Mouse (Mus musculus) megakaryocyte, embryonic 14.5 days (primary cell): ENCODE results near the gene Dab1. TPM values are rescaled to one million over a fixed set of nuclear protein-coding genes. Genes with fewer than 3 reads are reported as not detected.

Experiments
- H3K27me3 ChIP-seq: replicated peaks from 2 replicates; pipeline ENCODE3; 2012; ENCODE audit warnings: inconsistent platforms
- H3K36me3 ChIP-seq: replicated peaks from 2 replicates; pipeline ENCODE3; 2012; ENCODE audit warnings: low read length, inconsistent platforms, mixed read lengths
- H3K4me1 ChIP-seq: 2 replicates; pipeline ENCODE4 v1.6.1; 2012; ENCODE audit warnings: inconsistent platforms
- H3K4me3 ChIP-seq: replicated peaks from 2 replicates; pipeline ENCODE3; 2012; ENCODE audit warnings: moderate library complexity, mild to moderate bottlenecking, inconsistent platforms
- H3K9me3 ChIP-seq: 2 replicates; pipeline ENCODE4 v1.6.1; 2012; ENCODE audit warnings: inconsistent platforms
- FLI1 ChIP-seq: IDR thresholded peaks from 2 replicates; pipeline ENCODE4 v1.6.1; 2012; ENCODE audit warnings: low read length, inconsistent platforms, mixed read lengths
- GATA1 ChIP-seq: IDR thresholded peaks from 3 replicates; pipeline ENCODE4 v1.6.1; 2012; ENCODE audit warnings: mixed read lengths, low read length, inconsistent platforms, borderline replicate concordance
- polyA plus RNA-seq: library from polyadenylated mRNA; stranded (reverse); fragments of >175 nt; gene quantifications from 2 replicates; pipeline ENCODE4 v1.2.3, GENCODE M21; 2012; ENCODE audit warnings: low replicate concordance; ENCODE audit not compliant: insufficient read depth

Dab1 gene
- polyA plus RNA-seq, 1 experiment: not detected

GRCm38 (mm10) chr4:104458726-104459125, 839.6 kb downstream of the Dab1 start:
- TF ChIP-seq GATA1 (no peak), FLI1 (no peak)
- H3K4me3 ChIP-seq: no peak overlapping the region
- H3K36me3 ChIP-seq: no peaks in the 10 kb centered on the region
- no peaks in the 10 kb centered on the region for H3K27me3 ChIP-seq
- peaks cover 32% of the 10 kb centered on the region for H3K9me3 ChIP-seq
- H3K4me1 ChIP-seq: no peaks in the 10 kb centered on the region

DNA sequence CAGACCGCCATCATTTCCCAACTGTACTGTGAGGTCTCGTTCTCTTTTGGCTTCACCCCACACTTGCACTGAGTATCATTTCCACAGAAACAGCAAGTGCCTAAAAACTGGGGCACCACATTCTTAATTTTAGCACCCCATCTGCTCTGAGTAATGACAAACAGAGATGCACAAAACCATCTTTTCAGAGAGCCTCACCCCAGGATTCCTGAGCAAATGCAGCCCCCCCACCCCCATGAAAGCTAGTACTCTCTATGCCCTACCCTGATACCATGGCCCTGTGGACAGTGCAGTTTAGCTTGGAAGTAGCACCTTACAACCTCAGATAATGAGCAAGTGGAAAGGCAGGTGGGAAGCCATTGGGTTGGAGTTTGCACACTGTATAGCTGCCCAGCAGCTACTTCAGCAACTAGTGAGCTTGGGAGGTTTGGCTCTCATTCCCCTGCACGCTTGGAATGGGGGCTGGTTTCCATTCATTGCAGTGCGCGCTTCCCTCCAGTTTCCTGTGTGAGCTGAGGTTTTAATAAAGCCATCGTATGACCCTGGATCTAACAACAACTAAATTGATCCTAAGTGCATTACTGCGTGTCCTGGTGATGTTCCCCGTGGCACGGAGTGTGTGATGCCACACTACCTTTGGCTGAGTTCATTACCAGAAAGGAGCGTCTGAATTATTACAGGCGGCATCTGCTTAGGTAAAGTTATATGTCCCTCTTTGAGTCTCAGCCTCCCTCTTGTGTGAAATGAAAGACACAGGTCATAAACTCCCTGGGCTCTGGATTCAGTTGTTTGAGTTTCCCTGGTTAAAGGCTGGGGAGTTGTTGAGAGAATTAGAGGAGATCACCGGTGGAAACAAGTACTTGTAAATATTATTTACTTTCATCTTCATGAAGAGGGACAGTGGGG, 842.2 kb downstream of the Dab1 start:
- H3K4me3 ChIP-seq: no peak overlapping the region
- H3K36me3 ChIP-seq: no peaks in the 10 kb centered on the region
- no peaks in the 10 kb centered on the region for H3K4me1 ChIP-seq
- peaks cover 31% of the 10 kb centered on the region for H3K9me3 ChIP-seq
- no peak for TF ChIP-seq GATA1
- no peak for TF ChIP-seq FLI1
- no peaks in the 10 kb centered on the region for H3K27me3 ChIP-seq

DNA sequence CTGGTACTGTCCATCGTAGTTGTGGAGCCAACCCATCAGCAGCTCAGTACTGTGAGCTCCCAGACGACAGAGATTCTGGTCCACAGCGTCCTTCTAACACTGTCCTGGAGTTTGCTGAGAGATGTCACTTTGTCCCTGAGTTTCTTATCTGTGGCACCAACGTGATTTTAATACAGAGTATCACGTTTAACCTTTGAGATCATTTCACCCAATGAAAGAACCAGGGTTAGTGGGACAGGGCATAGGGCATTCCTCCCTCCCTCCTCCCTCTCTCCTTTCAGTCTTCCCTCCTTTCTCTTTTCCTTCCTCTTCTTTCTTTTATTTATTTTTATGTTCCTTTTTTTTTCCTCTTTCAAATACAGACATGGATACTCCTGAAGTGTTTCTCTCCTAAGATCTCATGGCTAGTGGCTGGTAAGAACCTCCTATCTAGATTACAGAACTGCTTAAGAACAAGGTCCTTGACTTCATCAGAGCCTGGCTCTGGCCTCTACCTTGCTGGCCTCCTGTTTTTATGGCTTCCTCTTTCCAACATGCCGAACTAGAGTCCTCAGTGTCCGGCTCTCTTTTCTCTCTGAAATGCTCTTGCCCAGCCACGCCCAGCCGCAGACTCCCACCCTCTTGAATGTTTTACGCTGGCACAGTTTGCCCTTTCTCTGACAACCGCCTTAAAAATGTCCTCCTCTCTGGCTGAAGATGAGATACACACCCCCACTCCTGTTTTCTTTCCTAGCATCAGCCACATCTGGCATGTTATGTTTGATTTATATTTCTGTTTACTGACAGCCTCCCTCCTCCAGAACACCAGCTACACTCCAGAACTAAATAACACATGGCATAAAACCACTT, 844.0 kb downstream of the Dab1 start:
- Histone ChIP-seq H3K36me3 (no peaks in the 10 kb centered on the region), H3K4me1 (no peaks in the 10 kb centered on the region), H3K4me3 (no peak overlapping the region), H3K9me3 (peaks cover 40% of the 10 kb centered on the region), H3K27me3 (no peaks in the 10 kb centered on the region)
- no peak for TF ChIP-seq GATA1
- no peak for TF ChIP-seq FLI1

DNA sequence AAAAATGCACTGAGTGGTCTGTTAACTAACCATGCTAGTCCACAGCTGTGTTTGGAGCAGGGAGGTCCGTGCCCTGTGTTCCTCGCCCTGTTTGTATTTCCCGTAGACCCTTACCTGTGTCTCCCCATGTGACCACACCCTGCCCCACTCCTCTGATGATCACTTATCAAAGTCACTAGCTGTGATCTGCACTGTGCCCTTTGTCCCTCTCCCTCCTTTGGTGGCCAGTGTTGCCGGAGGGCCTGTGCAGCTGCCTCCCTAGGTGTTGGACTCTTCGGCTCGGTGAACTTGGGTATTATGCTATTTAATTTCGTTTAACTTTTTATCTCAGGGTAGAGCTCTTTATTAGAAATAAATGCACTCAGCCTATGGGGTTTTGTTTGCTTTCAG, 844.6 kb downstream of the Dab1 start:
- TF ChIP-seq GATA1: no peak
- no peak for TF ChIP-seq FLI1
- H3K4me1 ChIP-seq: no peaks in the 10 kb centered on the region
- H3K4me3 ChIP-seq: peak overlapping the region; percentile 10
- H3K27me3 ChIP-seq: no peaks in the 10 kb centered on the region
- H3K36me3 ChIP-seq: no peaks in the 10 kb centered on the region
- H3K9me3 ChIP-seq: peaks cover 43% of the 10 kb centered on the region

DNA sequence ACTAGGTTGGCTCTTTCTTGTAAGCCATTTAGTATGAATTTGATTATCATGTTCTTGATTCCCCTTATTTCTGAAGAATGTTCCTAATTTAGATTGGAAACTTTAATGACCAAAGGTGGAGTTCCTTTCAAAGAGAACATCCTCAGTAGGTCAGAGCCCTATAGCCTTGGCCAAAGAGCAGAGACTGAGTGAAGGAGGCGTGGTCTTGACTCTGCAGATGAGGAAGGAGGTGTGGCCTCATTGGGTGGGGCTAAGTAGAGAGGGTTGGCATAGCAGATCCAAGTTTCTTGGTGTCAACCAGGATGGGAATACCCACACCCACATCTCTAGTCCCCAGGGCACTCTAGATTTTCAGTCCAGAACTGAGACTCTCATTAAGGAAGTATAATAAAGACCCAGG, 846.4 kb downstream of the Dab1 start:
- H3K4me1 ChIP-seq: no peaks in the 10 kb centered on the region

GRCm38 (mm10) chr4:104468666-104469065, 849.5 kb downstream of the Dab1 start:
- no peak for TF ChIP-seq GATA1
- no peak for TF ChIP-seq FLI1
- peaks cover 55% of the 10 kb centered on the region for H3K9me3 ChIP-seq
- no peaks in the 10 kb centered on the region for H3K4me1 ChIP-seq
- H3K4me3 ChIP-seq: no peak overlapping the region
- H3K36me3 ChIP-seq: no peaks in the 10 kb centered on the region
- H3K27me3 ChIP-seq: no peaks in the 10 kb centered on the region

More for the DNA sequence above, 846.4 kb downstream of the Dab1 start:
- peaks cover 52% of the 10 kb centered on the region for H3K9me3 ChIP-seq
- H3K4me3 ChIP-seq: no peak overlapping the region
- no peak for TF ChIP-seq FLI1
- no peak for TF ChIP-seq GATA1
- no peaks in the 10 kb centered on the region for H3K36me3 ChIP-seq
- no peaks in the 10 kb centered on the region for H3K27me3 ChIP-seq

- Histone ChIP-seq H3K27me3 (no peaks in the 10 kb centered on the region), H3K4me1 (no peaks in the 10 kb centered on the region), H3K4me3 (no peak overlapping the region), H3K9me3 (peaks cover 50% of the 10 kb centered on the region), H3K36me3 (no peaks in the 10 kb centered on the region)
- TF ChIP-seq FLI1 (no peak), GATA1 (no peak)
These were observed 853.8 kb downstream of the Dab1 start for GRCm38 (mm10) chr4:104472915-104473314.

GRCm38 (mm10) chr4:104476841-104477240, 857.7 kb downstream of the Dab1 start:
- TF ChIP-seq GATA1: no peak
- TF ChIP-seq FLI1: no peak
- Histone ChIP-seq H3K4me1 (no peaks in the 10 kb centered on the region), H3K27me3 (no peaks in the 10 kb centered on the region), H3K4me3 (no peak overlapping the region), H3K36me3 (no peaks in the 10 kb centered on the region), H3K9me3 (peaks cover 34% of the 10 kb centered on the region)

GRCm38 (mm10) chr4:104483948-104484347, 864.8 kb downstream of the Dab1 start:
- no peak for TF ChIP-seq GATA1
- no peak for TF ChIP-seq FLI1
- H3K4me3 ChIP-seq: no peak overlapping the region
- H3K4me1 ChIP-seq: no peaks in the 10 kb centered on the region
- H3K27me3 ChIP-seq: no peaks in the 10 kb centered on the region
- no peaks in the 10 kb centered on the region for H3K36me3 ChIP-seq
- H3K9me3 ChIP-seq: peaks cover 16% of the 10 kb centered on the region; the same call in 1 of the 2 replicates

GRCm38 (mm10) chr4:104497221-104497620, 878.1 kb downstream of the Dab1 start:
- peaks cover 42% of the 10 kb centered on the region for H3K9me3 ChIP-seq

More at GRCm38 (mm10) chr4:104497221-104497620, 878.1 kb downstream of the Dab1 start:
- H3K4me1 ChIP-seq: no peaks in the 10 kb centered on the region
- no peaks in the 10 kb centered on the region for H3K27me3 ChIP-seq
- no peak overlapping the region for H3K4me3 ChIP-seq
- TF ChIP-seq GATA1 (no peak), FLI1 (no peak)
- no peaks in the 10 kb centered on the region for H3K36me3 ChIP-seq
